Mouse (Mus musculus) thymus, adult 2 months (tissue): ENCODE data around the gene Arhgap27. TPM values are rescaled to one million over a fixed set of nuclear protein-coding genes. Genes with fewer than 3 reads are reported as not detected.

ENCODE experiments used
- DNase-seq: peaks from one replicate; pipeline ENCODE4 v3.0.0; 2021
- H3K27ac ChIP-seq: fragments of 200-500 bp; 2 replicates; pipeline ENCODE4 v1.5.1; 2012; ENCODE audit warnings: low read length, control low read depth; ENCODE audit not compliant: control insufficient read depth, insufficient read depth
- H3K27me3 ChIP-seq: fragments of 200-500 bp; 2 replicates; pipeline ENCODE4 v1.6.1; 2012; ENCODE audit warnings: mild to moderate bottlenecking, low read length, moderate library complexity, mixed read lengths; ENCODE audit not compliant: control insufficient read depth, insufficient read depth
- H3K36me3 ChIP-seq: fragments of 200-500 bp; 2 replicates; pipeline ENCODE4 v1.6.1; 2012; ENCODE audit warnings: mild to moderate bottlenecking, low read length, moderate library complexity; ENCODE audit not compliant: control insufficient read depth, insufficient read depth
- H3K4me1 ChIP-seq: fragments of 200-500 bp; replicated peaks from 2 replicates; pipeline ENCODE4 v1.6.1; 2012; ENCODE audit warnings: low read length; ENCODE audit not compliant: control insufficient read depth, insufficient read depth
- H3K4me3 ChIP-seq: fragments of 200-500 bp; 2 replicates; pipeline ENCODE4 v1.5.1; 2012; ENCODE audit warnings: mild to moderate bottlenecking, low read length, control low read depth, moderate library complexity; ENCODE audit not compliant: control insufficient read depth, insufficient read depth
- CTCF ChIP-seq: fragments of 200-500 bp; IDR thresholded peaks from 2 replicates; pipeline ENCODE4 v1.5.1; 2012; ENCODE audit warnings: mild to moderate bottlenecking, control low read depth, low read length, moderate library complexity, borderline replicate concordance; ENCODE audit not compliant: control insufficient read depth, poor library complexity, insufficient read depth; ENCODE audit errors: extremely low read depth
- POLR2A ChIP-seq: fragments of 200-500 bp; IDR thresholded peaks from 2 replicates; pipeline ENCODE4 v1.6.1; 2012; ENCODE audit warnings: mild to moderate bottlenecking, low read length, control low read depth, moderate library complexity; ENCODE audit not compliant: control insufficient read depth, poor library complexity, insufficient read depth; ENCODE audit errors: extremely low read depth
- WGBS: fragments of 180-500 bp; shearing (Covaris S2); methylation state at CpG from one replicate; pipeline ENCODE4 v1.1.7; 2018; 5-methylcytosine and 5-hydroxymethylcytosine counted together
- polyA plus RNA-seq: library from polyadenylated mRNA; depleted of rRNA; stranded (reverse); fragments of >200 nt; gene quantifications from 2 replicates; pipeline ENCODE4 v1.2.3, GENCODE M21; 2012

Arhgap27 gene
- polyA plus RNA-seq, 1 experiment, result 124 TPM

DNA sequence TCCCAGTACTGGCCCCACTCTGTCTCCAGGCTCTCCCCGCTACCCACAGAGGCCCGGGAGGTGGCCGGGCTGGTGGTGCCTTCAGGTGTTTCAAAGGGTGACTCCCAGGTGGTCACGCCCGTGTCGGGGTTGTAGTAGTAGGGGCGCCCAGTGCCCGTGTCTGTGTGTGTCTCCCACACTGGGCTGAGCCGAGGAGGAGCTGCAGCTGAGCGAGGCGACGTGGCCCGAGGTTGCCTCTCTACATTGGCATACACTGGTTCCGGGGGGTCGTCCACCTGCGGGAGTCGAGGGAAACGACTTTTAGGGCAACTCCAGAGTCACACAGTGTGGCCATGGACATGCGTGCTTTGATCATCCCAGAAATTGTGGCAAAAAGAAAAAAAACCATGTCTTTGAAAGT is 23.4 kb downstream of the Arhgap27 start:
- H3K4me1 ChIP-seq, result peaks cover 23% of the 10 kb centered on the region
- no peak for DNase-seq
- WGBS, result 96% methylated on average over 19 of the region's 19 CpGs
- H3K27ac ChIP-seq, result no peak overlapping the region
- H3K4me3 ChIP-seq, result no peak overlapping the region
- peaks cover 25% of the 10 kb centered on the region for H3K36me3 ChIP-seq
- no peaks in the 10 kb centered on the region for H3K27me3 ChIP-seq
- TF ChIP-seq POLR2A (no peak), CTCF (no peak)

GRCm38 (mm10) chr11:103339414-103340119 is 23.9 kb downstream of the Arhgap27 start:
- H3K4me3 ChIP-seq, result no peak overlapping the region
- TF ChIP-seq POLR2A (no peak), CTCF (no peak)
- H3K27ac ChIP-seq, result no peak overlapping the region
- H3K27me3 ChIP-seq, result no peaks in the 10 kb centered on the region
- peaks cover 17% of the 10 kb centered on the region for H3K4me1 ChIP-seq
- DNase-seq, result no peak
- peaks cover 25% of the 10 kb centered on the region for H3K36me3 ChIP-seq
- 96% methylated on average over 19 of the region's 19 CpGs for WGBS

- Histone ChIP-seq H3K36me3 (peaks cover 30% of the 10 kb centered on the region), H3K27ac (no peak overlapping the region), H3K4me3 (no peak overlapping the region), H3K27me3 (no peaks in the 10 kb centered on the region), H3K4me1 (peaks cover 14% of the 10 kb centered on the region)
- WGBS, result over 99% methylated on average over 6 of the region's 6 CpGs
- DNase-seq, result no peak
- TF ChIP-seq CTCF (no peak), POLR2A (no peak)
These were observed 24.8 kb downstream of the Arhgap27 start for GRCm38 (mm10) chr11:103338671-103339070.

DNA sequence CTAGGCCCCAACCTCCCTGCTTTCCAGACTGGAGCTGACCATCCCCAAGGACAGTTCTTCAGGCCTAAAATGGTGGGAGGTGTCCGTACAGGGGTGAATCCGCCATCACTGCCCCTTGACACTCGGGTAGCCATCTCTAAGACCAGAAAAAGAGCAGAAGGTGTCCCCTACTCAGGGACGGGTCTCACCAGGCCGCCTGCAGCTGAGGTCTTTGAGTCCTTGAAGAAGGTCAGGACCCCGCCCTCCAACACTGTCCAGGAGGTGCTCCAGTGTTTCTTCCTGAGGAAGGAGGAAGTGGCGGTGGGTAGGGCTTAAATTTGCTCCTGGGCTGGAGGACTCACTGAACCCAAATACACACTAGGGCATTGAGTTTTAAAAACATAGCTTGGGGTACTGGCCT is 25.4 kb downstream of the Arhgap27 start:
- WGBS, result 90% methylated on average over 7 of the region's 7 CpGs
- Histone ChIP-seq H3K27me3 (no peaks in the 10 kb centered on the region), H3K4me1 (peaks cover 8% of the 10 kb centered on the region), H3K36me3 (peaks cover 35% of the 10 kb centered on the region), H3K27ac (no peak overlapping the region), H3K4me3 (no peak overlapping the region)
- DNase-seq, result no peak
- no peak for TF ChIP-seq POLR2A

- no peak for DNase-seq
- Histone ChIP-seq H3K4me3 (no peak overlapping the region), H3K27ac (no peak overlapping the region), H3K36me3 (peaks cover 35% of the 10 kb centered on the region), H3K4me1 (no peaks in the 10 kb centered on the region; the same call in 1 of the 2 replicates), H3K27me3 (no peaks in the 10 kb centered on the region)
- no peak for TF ChIP-seq POLR2A
- TF ChIP-seq CTCF, result no peak
- 96% methylated on average over 2 of the region's 2 CpGs for WGBS
These were observed 26.3 kb downstream of the Arhgap27 start for GRCm38 (mm10) chr11:103337180-103337579.

DNA sequence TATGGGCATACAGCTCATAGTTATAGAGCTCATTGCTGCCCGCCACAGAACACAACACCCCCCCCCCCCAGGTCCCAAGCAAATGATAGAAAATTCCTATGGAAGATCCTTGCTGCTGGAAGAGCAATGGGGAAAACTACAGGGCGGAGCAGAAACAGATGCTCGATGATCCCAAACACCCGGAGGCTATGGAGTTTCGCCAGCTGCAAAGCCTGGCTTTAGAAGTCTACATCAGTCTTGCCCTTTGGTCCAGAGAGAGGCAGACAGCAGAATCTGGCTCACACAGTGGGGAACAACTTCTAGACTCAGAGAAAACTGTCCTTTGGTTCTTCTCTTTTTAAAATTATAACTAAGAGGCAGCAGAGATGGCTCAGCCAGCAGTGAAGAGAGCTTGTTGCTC is 27.9 kb downstream of the Arhgap27 start:
- no peak for DNase-seq
- Histone ChIP-seq H3K27ac (no peak overlapping the region), H3K36me3 (peaks cover 35% of the 10 kb centered on the region), H3K27me3 (no peaks in the 10 kb centered on the region), H3K4me1 (no peaks in the 10 kb centered on the region), H3K4me3 (no peak overlapping the region)
- 98% methylated on average over 5 of the region's 5 CpGs for WGBS
- TF ChIP-seq CTCF (no peak), POLR2A (no peak)

DNA sequence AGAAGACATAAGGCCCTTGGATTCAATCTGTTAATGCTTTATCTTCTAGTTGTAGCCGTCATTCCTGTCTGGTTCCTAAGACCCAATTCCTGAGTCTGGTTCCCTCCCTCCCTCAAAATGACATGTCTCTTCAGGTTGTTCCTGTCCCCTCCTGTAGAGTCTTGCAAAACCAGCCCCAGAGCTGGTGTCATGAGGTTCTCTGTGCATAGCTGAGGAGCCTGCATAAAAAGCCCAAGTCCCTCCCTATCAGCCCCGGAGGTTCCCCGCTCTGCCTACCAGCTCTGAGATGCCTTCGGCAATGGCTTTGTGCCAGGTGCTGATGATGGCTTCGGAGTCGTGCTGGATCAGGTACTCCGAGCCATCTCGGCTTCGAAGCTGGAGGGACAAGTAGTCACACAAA is 28.6 kb downstream of the Arhgap27 start:
- Histone ChIP-seq H3K4me1 (no peaks in the 10 kb centered on the region), H3K27ac (no peak overlapping the region), H3K27me3 (no peaks in the 10 kb centered on the region), H3K4me3 (no peak overlapping the region), H3K36me3 (peaks cover 35% of the 10 kb centered on the region)
- TF ChIP-seq POLR2A, result no peak
- no peak for TF ChIP-seq CTCF
- DNase-seq, result no peak
- WGBS, result 93% methylated on average over 9 of the region's 9 CpGs
